Mouse (Mus musculus) CH12.LX (cell line): ENCODE results near the gene Hlcs. TPM values are rescaled to one million over a fixed set of nuclear protein-coding genes. Genes with fewer than 3 reads are reported as not detected.
A peak's percentile ranks its signal among the peaks of the same experiment; 100 is the strongest.

Source experiments
- DNase-seq: peaks from one replicate; pipeline ENCODE4 v3.0.0-alpha.2; 2013; ENCODE audit errors: extremely low read depth
- H3K27ac ChIP-seq: 2 replicates; pipeline ENCODE4 v1.5.1; 2012; ENCODE audit warnings: low read depth, mild to moderate bottlenecking, control low read depth, moderate library complexity; ENCODE audit not compliant: insufficient read depth
- H3K27me3 ChIP-seq: replicated peaks from 2 replicates; pipeline ENCODE3; 2012; ENCODE audit warnings: inconsistent platforms
- H3K36me3 ChIP-seq, 2 experiments: replicated peaks in 1 of 2; 2 replicates each; pipeline versions ENCODE3 to v1.6.1; 2012; ENCODE audit warnings: inconsistent platforms in 1 of 2, low read length in 1 of 2, mild to moderate bottlenecking in 1 of 2, mixed read lengths in 1 of 2, moderate library complexity in 1 of 2; ENCODE audit not compliant: control insufficient read depth in 1 of 2, insufficient read depth in 1 of 2
- H3K4me1 ChIP-seq, 2 experiments: 2 replicates each; pipeline ENCODE4 v1.6.1; 2012; ENCODE audit warnings: inconsistent platforms in 1 of 2, moderate library complexity in 1 of 2; ENCODE audit not compliant: insufficient read depth in 2 of 2, control insufficient read depth in 1 of 2
- H3K4me2 ChIP-seq: 2 replicates; pipeline ENCODE4 v1.6.1; 2012; ENCODE audit warnings: low read depth, mild to moderate bottlenecking, control low read depth; ENCODE audit not compliant: poor library complexity, insufficient read depth, severe bottlenecking
- H3K4me3 ChIP-seq, 3 experiments: fragments of 150-350 bp in 1 of 3; sonication (generic) in 1 of 3; replicated peaks in 1 of 3; 2 replicates each; pipeline versions ENCODE3 to v1.5.1; 2011 to 2012; ENCODE audit warnings: low read depth in 2 of 3, low read length in 2 of 3, mild to moderate bottlenecking in 2 of 3, moderate library complexity in 2 of 3, control low read depth in 1 of 3, improper control_type of control experiment in 1 of 3, inconsistent platforms in 1 of 3, mixed read lengths in 1 of 3; ENCODE audit not compliant: poor library complexity in 1 of 3
- H3K79me2 ChIP-seq: replicated peaks from 2 replicates; pipeline ENCODE4 v1.6.1; 2012; ENCODE audit warnings: mild to moderate bottlenecking, moderate library complexity; ENCODE audit not compliant: control insufficient read depth, poor library complexity, insufficient read depth, severe bottlenecking; ENCODE audit errors: extremely low read depth
- H3K9ac ChIP-seq: 2 replicates; pipeline ENCODE4 v1.6.1; 2012; ENCODE audit warnings: low read depth, mild to moderate bottlenecking, control low read depth, moderate library complexity; ENCODE audit not compliant: insufficient read depth
- H3K9me3 ChIP-seq: replicated peaks from 2 replicates; pipeline ENCODE3; 2012; ENCODE audit warnings: low read length, inconsistent platforms, mixed read lengths
- CHD2 ChIP-seq: IDR thresholded peaks from 2 replicates; pipeline ENCODE4 v1.6.1; 2011; ENCODE audit warnings: low read length, improper control_type of control experiment
- E2F4 ChIP-seq: IDR thresholded peaks from 2 replicates; pipeline ENCODE4 v1.6.1; 2011; ENCODE audit warnings: low read depth, low read length, improper control_type of control experiment; ENCODE audit not compliant: insufficient replicate concordance
- EP300 ChIP-seq: IDR thresholded peaks from 2 replicates; pipeline ENCODE4 v1.6.1; 2011; ENCODE audit warnings: low read length, improper control_type of control experiment
- ETS1 ChIP-seq: conservative IDR thresholded peaks from 2 replicates; pipeline ENCODE4 v1.6.1; 2012; ENCODE audit warnings: low read depth, mild to moderate bottlenecking, inconsistent platforms, low read length, improper control_type of control experiment, moderate library complexity
- GABPA ChIP-seq: IDR thresholded peaks from 2 replicates; pipeline ENCODE4 v1.6.1; 2012; ENCODE audit warnings: low read depth, low read length, improper control_type of control experiment, inconsistent platforms; ENCODE audit not compliant: insufficient replicate concordance
- IRF4 ChIP-seq: IDR thresholded peaks from 2 replicates; pipeline ENCODE4 v1.6.1; 2014; ENCODE audit warnings: low read depth, mild to moderate bottlenecking, inconsistent platforms, low read length, improper control_type of control experiment
- JUN ChIP-seq: IDR thresholded peaks from 2 replicates; pipeline ENCODE4 v1.6.1; 2011; ENCODE audit warnings: low read depth, mild to moderate bottlenecking, low read length, improper control_type of control experiment, moderate library complexity; ENCODE audit not compliant: insufficient read depth
- JUND ChIP-seq: conservative IDR thresholded peaks from 2 replicates; pipeline ENCODE4 v1.6.1; 2011; ENCODE audit warnings: low read depth, low read length, improper control_type of control experiment
- KAT2A ChIP-seq: IDR thresholded peaks from 2 replicates; pipeline ENCODE4 v1.6.1; 2012; ENCODE audit warnings: low read length, improper control_type of control experiment, inconsistent platforms; ENCODE audit not compliant: insufficient replicate concordance
- MAFK ChIP-seq: IDR thresholded peaks from 2 replicates; pipeline ENCODE4 v1.6.1; 2011; ENCODE audit warnings: low read length, improper control_type of control experiment; ENCODE audit not compliant: insufficient replicate concordance
- MAZ ChIP-seq: IDR thresholded peaks from 2 replicates; pipeline ENCODE4 v1.6.1; 2012; ENCODE audit warnings: low read depth, mild to moderate bottlenecking, inconsistent platforms, low read length, improper control_type of control experiment, moderate library complexity
- PAX5 ChIP-seq: IDR thresholded peaks from 2 replicates; pipeline ENCODE4 v1.6.1; 2012; ENCODE audit warnings: low read length, inconsistent platforms, mixed read lengths
- POLR2A ChIP-seq: IDR thresholded peaks from 2 replicates; pipeline ENCODE4 v1.6.1; 2011; ENCODE audit warnings: low read depth, mild to moderate bottlenecking, improper control_type of control experiment, low read length
- POLR2AphosphoS2 ChIP-seq: IDR thresholded peaks from 2 replicates; pipeline ENCODE4 v1.6.1; 2011; ENCODE audit warnings: low read depth, low read length, improper control_type of control experiment
- SIN3A ChIP-seq: IDR thresholded peaks from 2 replicates; pipeline ENCODE4 v1.6.1; 2012; ENCODE audit warnings: low read length, improper control_type of control experiment, inconsistent platforms
- UBTF ChIP-seq: IDR thresholded peaks from 2 replicates; pipeline ENCODE4 v1.6.1; 2012; ENCODE audit warnings: low read depth, mild to moderate bottlenecking, inconsistent platforms, low read length, improper control_type of control experiment, moderate library complexity
- ZKSCAN1 ChIP-seq: IDR thresholded peaks from 2 replicates; pipeline ENCODE4 v1.6.1; 2012; ENCODE audit warnings: low read depth, inconsistent platforms, low read length, improper control_type of control experiment, borderline replicate concordance
- ZMIZ1 ChIP-seq: IDR thresholded peaks from 2 replicates; pipeline ENCODE4 v1.6.1; 2012; ENCODE audit warnings: low read depth, mild to moderate bottlenecking, inconsistent platforms, low read length, improper control_type of control experiment
- ZNF384 ChIP-seq: IDR thresholded peaks from 2 replicates; pipeline ENCODE4 v1.6.1; 2012; ENCODE audit warnings: low read depth, low read length, improper control_type of control experiment, inconsistent platforms
- dilution Hi-C: fragments of 300-500 bp; cut with MboI; formaldehyde crosslinking; loops from 2 replicates; pipeline ENCODE4 v1.14.3; 2020; ENCODE audit warnings: low sequenced_read_pairs; ENCODE audit not compliant: extremely low pct_unique_long_range_greater_than_20kb, extremely low pct_ligation_motif_present
- in situ Hi-C: fragments of 300-500 bp; cut with MboI; formaldehyde crosslinking; loops from 3 replicates; pipeline ENCODE4 v1.14.3; 2019; ENCODE audit warnings: low sequenced_read_pairs, low pct_ligation_motif_present, low pct_unique_long_range_greater_than_20kb, mixed read lengths
- polyA plus RNA-seq: library from polyadenylated mRNA; unstranded; fragments of >175 nt; gene quantifications from 2 replicates; pipeline ENCODE4 v1.2.1, GENCODE M21; 2012; ENCODE audit warnings: low read depth; ENCODE audit not compliant: insufficient read length
- total RNA-seq, 2 experiments: library from RNA; depleted of rRNA; stranded (reverse); fragments of 300-350 nt in 1 of 2; fragments of >200 nt in 1 of 2; gene quantifications; 2 replicates each; pipeline ENCODE4 v1.2.3; 2012 to 2014

The Hlcs gene
- total and polyA plus RNA-seq, 3 experiments: 5.3 to 12.5 (median 9.4) TPM

GRCm38 (mm10) chr16:94358091-94358490, 44.7 kb upstream of the Hlcs start:
- no peak for DNase-seq
- no peak for TF ChIP-seq E2F4
- no peak for TF ChIP-seq ZKSCAN1
- TF ChIP-seq UBTF: no peak
- no peak for TF ChIP-seq ZNF384
- no peak for TF ChIP-seq SIN3A
- TF ChIP-seq GABPA: no peak
- no peak for TF ChIP-seq IRF4
- TF ChIP-seq JUND: no peak
- no peak for TF ChIP-seq JUN
- TF ChIP-seq ETS1: no peak
- TF ChIP-seq CHD2: no peak
- TF ChIP-seq KAT2A: no peak
- TF ChIP-seq ZMIZ1: no peak
- TF ChIP-seq MAZ: no peak
- TF ChIP-seq POLR2AphosphoS2: no peak
- TF ChIP-seq EP300: no peak

GRCm38 (mm10) chr16:94356776-94357494, 43.6 kb upstream of the Hlcs start:
- Histone ChIP-seq H3K9me3 (no peaks in the 10 kb centered on the region), H3K27me3 (no peaks in the 10 kb centered on the region), H3K4me3 (no peak overlapping the region), H3K79me2 (no peaks in the 10 kb centered on the region), H3K27ac (no peak overlapping the region), H3K4me2 (no peak overlapping the region), H3K4me1 (peaks cover 13 to 44% of the 10 kb centered on the region in 2 experiments), H3K9ac (no peak overlapping the region), H3K36me3 (no peaks in the 10 kb centered on the region)
- no peak for DNase-seq
- dilution Hi-C loops (no loop called here), in situ Hi-C loops (no loop called here)
- TF ChIP-seq SIN3A: 0 out of 2 replicates have a peak, but pooled peaks have one; percentile 19
- TF ChIP-seq MAFK: peak; percentile 99
- no peak for TF ChIP-seq POLR2A
- TF ChIP-seq PAX5: no peak
- TF ChIP-seq CHD2: no peak

More at GRCm38 (mm10) chr16:94358091-94358490, 44.7 kb upstream of the Hlcs start:
- H3K9ac ChIP-seq: no peak overlapping the region
- no peaks in the 10 kb centered on the region for H3K36me3 ChIP-seq
- no peaks in the 10 kb centered on the region for H3K79me2 ChIP-seq
- in situ Hi-C loops (no loop called here), dilution Hi-C loops (no loop called here)
- no peak overlapping the region for H3K4me3 ChIP-seq
- H3K27ac ChIP-seq: no peak overlapping the region
- H3K9me3 ChIP-seq: no peaks in the 10 kb centered on the region
- peaks cover 20 to 50% of the 10 kb centered on the region in 2 experiments for H3K4me1 ChIP-seq
- no peak overlapping the region for H3K4me2 ChIP-seq
- no peaks in the 10 kb centered on the region for H3K27me3 ChIP-seq
